Mouse (Mus musculus) heart, postnatal 0 days (tissue): ENCODE measurements around the gene Trim17. TPM values are rescaled to one million over a fixed set of nuclear protein-coding genes. Genes with fewer than 3 reads are reported as not detected.

Experiments used
- ATAC-seq: fragments of 200-750 bp; cut with Nextera tagmentation; 2 replicates; pipeline ENCODE4 v1.8.0; 2017; ENCODE audit warnings: low read depth, moderate number of reproducible peaks, moderate library complexity; ENCODE audit not compliant: insufficient read depth
- DNase-seq: peaks from one replicate; pipeline ENCODE4 v3.0.0-alpha.2; 2016; ENCODE audit warnings: low spot score
- H3K27ac ChIP-seq: fragments of 300-500 bp; sonication (generic); 2 replicates; pipeline ENCODE4 v1.5.1; 2014; ENCODE audit warnings: low read depth, mild to moderate bottlenecking
- H3K27me3 ChIP-seq: fragments of 300-500 bp; sonication (generic); 2 replicates; pipeline ENCODE4 v1.6.1; 2014; ENCODE audit warnings: low read length, mixed read lengths; ENCODE audit not compliant: control insufficient read depth, insufficient read depth
- H3K36me3 ChIP-seq: fragments of 300-500 bp; sonication (generic); replicated peaks from 2 replicates; pipeline ENCODE4 v1.6.1; 2014; ENCODE audit warnings: low read length, mixed read lengths; ENCODE audit not compliant: control insufficient read depth, insufficient read depth
- H3K4me1 ChIP-seq: fragments of 300-500 bp; sonication (generic); 2 replicates; pipeline ENCODE4 v1.6.1; 2014; ENCODE audit warnings: antibody characterized with exemption; ENCODE audit not compliant: control insufficient read depth, insufficient read depth
- H3K4me2 ChIP-seq: fragments of 300-500 bp; sonication (generic); 2 replicates; pipeline ENCODE4 v1.6.1; 2014; ENCODE audit warnings: low read depth, mild to moderate bottlenecking, low read length, moderate library complexity
- H3K4me3 ChIP-seq: fragments of 300-500 bp; sonication (generic); 2 replicates; pipeline ENCODE4 v1.5.1; 2014; ENCODE audit warnings: low read depth, low read length
- H3K9ac ChIP-seq: fragments of 300-500 bp; sonication (generic); replicated peaks from 2 replicates; pipeline ENCODE4 v1.6.1; 2014; ENCODE audit warnings: low read depth, low read length, mixed read lengths
- H3K9me3 ChIP-seq: fragments of 300-500 bp; sonication (generic); replicated peaks from 2 replicates; pipeline ENCODE4 v1.6.1; 2016; ENCODE audit warnings: low read length; ENCODE audit not compliant: control insufficient read depth
- CTCF ChIP-seq: IDR thresholded peaks from 2 replicates; pipeline ENCODE4 v1.5.1; 2016; ENCODE audit warnings: antibody characterized with exemption, control low read depth, low read depth
- EP300 ChIP-seq: IDR thresholded peaks from 2 replicates; pipeline ENCODE4 v1.6.1; 2016; ENCODE audit warnings: antibody characterized with exemption, low read depth
- WGBS: fragments of 180-500 bp; shearing (Covaris S2); extraction: QIAGEN DNeasy Blood & Tissue Kit; methylation state at CpG from one replicate; pipeline ENCODE4 v1.1.7; 2014; 5-methylcytosine and 5-hydroxymethylcytosine counted together
- microRNA-seq: library from miRNA; unstranded; fragments of <30 nt; microRNA quantifications from one replicate; pipeline ENCODE4, GENCODE M21; 2016
- polyA plus RNA-seq: library from polyadenylated mRNA; unstranded; fragments of >200 nt; fragmentation: Nextera tagmentation; extraction: Ambion mirVana; gene quantifications from 2 replicates; pipeline ENCODE4 v1.2.1, GENCODE M21; 2015
- total RNA-seq: library from RNA; depleted of rRNA; stranded (reverse); fragments of >200 nt; gene quantifications from 2 replicates; pipeline ENCODE4 v1.2.3, GENCODE M21; 2014; ENCODE audit warnings: low replicate concordance; rRNA removed

The Trim17 gene
- total and polyA plus RNA-seq, 2 experiments from 2014 or later, result 0.33 TPM; not detected in 1

GRCm38 (mm10) chr11:58999830-59000229, 45.3 kb downstream of the Trim17 start:
- ATAC-seq (no peak), DNase-seq (no peak)
- Histone ChIP-seq H3K9ac (peak overlapping the region; percentile 48), H3K4me1 (peaks cover 62% of the 10 kb centered on the region), H3K9me3 (no peaks in the 10 kb centered on the region), H3K4me3 (peak overlapping the region; percentile 40; the same call in 1 of the 2 replicates), H3K4me2 (peak overlapping the region; percentile 64), H3K36me3 (peaks cover 20% of the 10 kb centered on the region), H3K27me3 (0 out of 2 replicates have a peak, but pooled peaks cover 2% of the 10 kb centered on the region), H3K27ac (peak overlapping the region; percentile 84)
- WGBS, result 61% methylated on average over 6 of the region's 6 CpGs
- TF ChIP-seq CTCF (no peak), EP300 (no peak)

- Histone ChIP-seq H3K4me3 (peak overlapping the region; percentile 40; the same call in 1 of the 2 replicates), H3K9me3 (no peaks in the 10 kb centered on the region), H3K4me2 (peak overlapping the region; percentile 64), H3K27ac (peak overlapping the region; percentile 84), H3K4me1 (peaks cover 55% of the 10 kb centered on the region), H3K36me3 (peaks cover 14% of the 10 kb centered on the region; the same call in 1 of the 2 replicates), H3K27me3 (no peaks in the 10 kb centered on the region), H3K9ac (no peak overlapping the region)
- DNase-seq, result no peak
- ATAC-seq, result no peak
- TF ChIP-seq CTCF (no peak), EP300 (no peak)
- WGBS, result 86% methylated on average over 21 of the region's 21 CpGs
Observed at GRCm38 (mm10) chr11:59000635-59001034, 46.1 kb downstream of the Trim17 start.

DNA sequence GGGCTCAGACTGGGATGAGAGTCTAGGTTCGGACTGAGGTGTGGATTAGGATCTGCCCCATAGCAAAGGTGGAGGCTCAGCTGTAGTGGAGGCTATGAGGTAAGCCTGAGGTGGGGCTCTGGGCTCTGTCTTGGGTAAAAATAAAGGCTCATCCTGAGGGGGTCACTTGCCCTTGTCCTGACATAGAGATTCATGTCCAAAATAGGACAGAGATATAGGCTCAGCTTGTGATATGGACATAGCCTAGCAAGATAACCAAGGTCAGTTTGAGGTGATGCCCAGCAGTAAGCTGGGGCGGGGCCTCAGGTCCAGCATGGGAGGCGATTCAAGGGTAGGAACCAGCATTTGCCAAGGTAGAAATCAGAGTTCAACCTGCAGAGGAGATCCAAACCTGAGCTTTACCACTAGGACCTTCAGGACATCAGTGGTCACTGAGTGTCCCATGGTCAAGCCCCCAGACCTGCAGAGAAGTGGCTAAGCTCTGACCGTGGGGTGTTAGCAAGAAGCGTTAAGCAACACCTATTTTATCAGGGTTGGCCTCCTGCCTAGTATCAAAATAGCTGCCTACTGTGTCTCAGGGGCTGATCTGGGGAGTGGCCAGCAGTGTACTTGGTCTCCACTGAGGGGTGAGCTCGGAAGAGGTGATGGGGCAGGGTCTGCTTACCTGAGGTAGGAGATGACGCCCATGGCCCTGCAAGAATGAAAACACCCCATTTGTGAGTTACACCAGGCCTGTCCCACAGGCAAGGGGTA, 48.0 kb downstream of the Trim17 start:
- WGBS, result 30% methylated on average over 7 of the region's 7 CpGs
- TF ChIP-seq EP300 (peak; percentile 46), CTCF (no peak)
- H3K4me3 ChIP-seq, result peak overlapping the region; percentile 39

GRCm38 (mm10) chr11:59015052-59015451, 60.6 kb downstream of the Trim17 start:
- 46% methylated on average over 9 of the region's 9 CpGs for WGBS
- Histone ChIP-seq H3K27ac (no peak overlapping the region), H3K4me2 (no peak overlapping the region), H3K4me3 (no peak overlapping the region), H3K9ac (no peak overlapping the region), H3K9me3 (no peaks in the 10 kb centered on the region), H3K27me3 (no peaks in the 10 kb centered on the region), H3K4me1 (0 out of 2 replicates have a peak, but pooled peaks cover 5% of the 10 kb centered on the region), H3K36me3 (peaks cover 32% of the 10 kb centered on the region)
- no peak for DNase-seq
- peak; percentile 13; the same call in 1 of the 2 replicates for ATAC-seq
- TF ChIP-seq EP300, result no peak
- TF ChIP-seq CTCF, result peak; percentile 53

More for the DNA sequence above, 48.0 kb downstream of the Trim17 start:
- Histone ChIP-seq H3K27ac (peak overlapping the region; percentile 94), H3K4me2 (peak overlapping the region; percentile 64), H3K9me3 (no peaks in the 10 kb centered on the region), H3K27me3 (no peaks in the 10 kb centered on the region), H3K36me3 (no peaks in the 10 kb centered on the region), H3K4me1 (peaks cover 36% of the 10 kb centered on the region), H3K9ac (peak overlapping the region; percentile 63)
- peak; percentile 80 for DNase-seq
- ATAC-seq, result peak; percentile 86

Small RNAs within 50 kb of the gene (microRNA-seq; reads per million reads assigned to microRNA genes)
- not detected for gene Gm44313

Other genes starting within 250 kb of the Trim17 start
- gene Olfr318, start 230.7 kb upstream of the Trim17 start, total RNA-seq, result not detected in 2 replicates
- gene Olfr318, start 230.7 kb upstream of the Trim17 start, polyA plus RNA-seq, result not detected in 2 replicates
- not detected in 2 replicates for gene Olfr317, start 215.5 kb upstream of the Trim17 start, total RNA-seq
- gene Olfr317, start 215.5 kb upstream of the Trim17 start, polyA plus RNA-seq, result not detected in 2 replicates
- gene Olfr316, start 202.0 kb upstream of the Trim17 start, total RNA-seq, result not detected in 2 replicates
- not detected in 2 replicates for gene Olfr316, start 202.0 kb upstream of the Trim17 start, polyA plus RNA-seq
- not detected in 2 replicates for gene Olfr315, start 181.5 kb upstream of the Trim17 start, total RNA-seq
- not detected in 2 replicates for gene Olfr315, start 181.5 kb upstream of the Trim17 start, polyA plus RNA-seq
- gene Olfr314, start 171.7 kb upstream of the Trim17 start, total RNA-seq, result not detected in 2 replicates
- gene Olfr314, start 171.7 kb upstream of the Trim17 start, polyA plus RNA-seq, result not detected in 2 replicates
- gene Fam183b, start 152.7 kb upstream of the Trim17 start, total RNA-seq, result not detected in 2 replicates
- gene Fam183b, start 152.7 kb upstream of the Trim17 start, polyA plus RNA-seq, result 0.87 and 1.9 TPM in 2 replicates
- 0.12 TPM in 1 of 2 replicates, not detected in the other for gene Olfr313, start 139.7 kb upstream of the Trim17 start, total RNA-seq
- 0.04 TPM in 1 of 2 replicates, not detected in the other for gene Olfr313, start 139.7 kb upstream of the Trim17 start, polyA plus RNA-seq
- gene Olfr312, start 125.4 kb upstream of the Trim17 start, total RNA-seq, result 0.35 TPM in 1 of 2 replicates, not detected in the other
- 0.05 TPM in 1 of 2 replicates, not detected in the other for gene Olfr312, start 125.4 kb upstream of the Trim17 start, polyA plus RNA-seq
- not detected in 2 replicates for gene Olfr311, start 115.4 kb upstream of the Trim17 start, total RNA-seq
- 0.07 TPM in 1 of 2 replicates, not detected in the other for gene Olfr311, start 115.4 kb upstream of the Trim17 start, polyA plus RNA-seq
- gene Gm12258, start 107.5 kb upstream of the Trim17 start, total RNA-seq, result 2.5 and 2.7 TPM in 2 replicates
- gene Gm12258, start 107.5 kb upstream of the Trim17 start, polyA plus RNA-seq, result 2.1 and 2.7 TPM in 2 replicates
- 1.4 and 1.5 TPM in 2 replicates for gene 2810021J22Rik, start 87.5 kb upstream of the Trim17 start, total RNA-seq
- gene 2810021J22Rik, start 87.5 kb upstream of the Trim17 start, polyA plus RNA-seq, result 2.2 and 3.4 TPM in 2 replicates
- gene Zfp39, start 50.5 kb upstream of the Trim17 start, total RNA-seq, result 4.1 and 6.6 TPM in 2 replicates
- 2.2 TPM in 2 replicates for gene Zfp39, start 50.5 kb upstream of the Trim17 start, polyA plus RNA-seq
- gene Btnl10, start 36.8 kb upstream of the Trim17 start, total RNA-seq, result not detected in 2 replicates
- 0.07 TPM in 1 of 2 replicates, not detected in the other for gene Btnl10, start 36.8 kb upstream of the Trim17 start, polyA plus RNA-seq
- 301 and 362 TPM in 2 replicates for gene Rnf187, start 15.8 kb upstream of the Trim17 start, total RNA-seq
- gene Rnf187, start 15.8 kb upstream of the Trim17 start, polyA plus RNA-seq, result 145 and 147 TPM in 2 replicates
- 26.3 and 44.3 TPM in 2 replicates for gene Hist3h2ba, start 5.8 kb upstream of the Trim17 start, total RNA-seq
- gene Hist3h2ba, start 5.8 kb upstream of the Trim17 start, polyA plus RNA-seq, result 7.0 and 8.2 TPM in 2 replicates
- 90.4 and 94.8 TPM in 2 replicates for gene Hist3h2a, start within 50 bp of the Trim17 start, total RNA-seq
- gene Hist3h2a, start within 50 bp of the Trim17 start, polyA plus RNA-seq, result 43.1 and 63.4 TPM in 2 replicates
- gene Trim11, start 23.4 kb downstream of the Trim17 start, total RNA-seq, result 36.8 and 37.4 TPM in 2 replicates
- gene Trim11, start 23.4 kb downstream of the Trim17 start, polyA plus RNA-seq, result 26.0 and 26.5 TPM in 2 replicates
- 225 and 245 TPM in 2 replicates for gene Obscn, start 181.7 kb downstream of the Trim17 start, total RNA-seq
- 106 and 107 TPM in 2 replicates for gene Obscn, start 181.7 kb downstream of the Trim17 start, polyA plus RNA-seq
- gene Iba57, start 209.1 kb downstream of the Trim17 start, total RNA-seq, result 10.2 and 12.4 TPM in 2 replicates
- gene Iba57, start 209.1 kb downstream of the Trim17 start, polyA plus RNA-seq, result 10.7 and 11.0 TPM in 2 replicates
- 0.08 and 0.12 TPM in 2 replicates for gene Gjc2, start 228.5 kb downstream of the Trim17 start, total RNA-seq
- 0.63 and 0.75 TPM in 2 replicates for gene Gjc2, start 228.5 kb downstream of the Trim17 start, polyA plus RNA-seq
- 47.5 and 60.3 TPM in 2 replicates for gene Guk1, start 237.5 kb downstream of the Trim17 start, total RNA-seq
- 138 and 146 TPM in 2 replicates for gene Guk1, start 237.5 kb downstream of the Trim17 start, polyA plus RNA-seq
- 174 and 187 TPM in 2 replicates for gene Mrpl55, start 247.8 kb downstream of the Trim17 start, total RNA-seq
- gene Mrpl55, start 247.8 kb downstream of the Trim17 start, polyA plus RNA-seq, result 196 and 199 TPM in 2 replicates